Mouse (Mus musculus) embryonic facial prominence, embryonic 13.5 days (tissue): Measurements from ENCODE around the gene Pnmal2. TPM values are rescaled to one million over a fixed set of nuclear protein-coding genes. Genes with fewer than 3 reads are reported as not detected.

Experiments
- ATAC-seq: fragments of 200-750 bp; cut with Nextera tagmentation; 2 replicates; pipeline ENCODE4 v1.8.0; 2017; ENCODE audit warnings: low read depth; ENCODE audit not compliant: insufficient number of reproducible peaks, insufficient read depth, low FRiP score, low TSS enrichment
- H3K27ac ChIP-seq: fragments of 300-500 bp; sonication (generic); 2 replicates; pipeline ENCODE4 v1.5.1; 2015; ENCODE audit warnings: moderate library complexity, mild to moderate bottlenecking, inconsistent platforms
- H3K27me3 ChIP-seq: fragments of 300-500 bp; sonication (generic); 2 replicates; pipeline ENCODE4 v1.6.1; 2015; ENCODE audit warnings: mild to moderate bottlenecking, inconsistent platforms
- H3K36me3 ChIP-seq: fragments of 300-500 bp; sonication (generic); 2 replicates; pipeline ENCODE4 v1.6.1; 2015; ENCODE audit warnings: mild to moderate bottlenecking, inconsistent platforms
- H3K4me1 ChIP-seq: fragments of 300-500 bp; sonication (generic); 2 replicates; pipeline ENCODE4 v1.6.1; 2015; ENCODE audit warnings: inconsistent platforms
- H3K4me2 ChIP-seq: fragments of 300-500 bp; sonication (generic); 2 replicates; pipeline ENCODE4 v1.6.1; 2015; ENCODE audit warnings: moderate library complexity, mild to moderate bottlenecking, inconsistent platforms
- H3K4me3 ChIP-seq: fragments of 300-500 bp; sonication (generic); 2 replicates; pipeline ENCODE4 v1.5.1; 2015; ENCODE audit warnings: mild to moderate bottlenecking, inconsistent platforms
- H3K9ac ChIP-seq: fragments of 300-500 bp; sonication (generic); 2 replicates; pipeline ENCODE4 v1.6.1; 2015; ENCODE audit warnings: mild to moderate bottlenecking, inconsistent platforms
- H3K9me3 ChIP-seq: fragments of 300-500 bp; sonication (generic); 2 replicates; pipeline ENCODE4 v1.6.1; 2016; ENCODE audit warnings: inconsistent platforms
- WGBS: fragments of 180-500 bp; shearing (Covaris S2); methylation state at CpG from one replicate; pipeline ENCODE4 v1.1.7; 2015; ENCODE audit warnings: mixed read lengths; 5-methylcytosine and 5-hydroxymethylcytosine counted together
- polyA plus RNA-seq: library from polyadenylated mRNA; unstranded; fragments of >200 nt; fragmentation: Nextera tagmentation; extraction: Ambion mirVana; gene quantifications from 2 replicates; pipeline ENCODE4 v1.2.1, GENCODE M21; 2015

Gene Pnmal2
- polyA plus RNA-seq, 1 experiment from 2014 or later, result 10.5 TPM

DNA sequence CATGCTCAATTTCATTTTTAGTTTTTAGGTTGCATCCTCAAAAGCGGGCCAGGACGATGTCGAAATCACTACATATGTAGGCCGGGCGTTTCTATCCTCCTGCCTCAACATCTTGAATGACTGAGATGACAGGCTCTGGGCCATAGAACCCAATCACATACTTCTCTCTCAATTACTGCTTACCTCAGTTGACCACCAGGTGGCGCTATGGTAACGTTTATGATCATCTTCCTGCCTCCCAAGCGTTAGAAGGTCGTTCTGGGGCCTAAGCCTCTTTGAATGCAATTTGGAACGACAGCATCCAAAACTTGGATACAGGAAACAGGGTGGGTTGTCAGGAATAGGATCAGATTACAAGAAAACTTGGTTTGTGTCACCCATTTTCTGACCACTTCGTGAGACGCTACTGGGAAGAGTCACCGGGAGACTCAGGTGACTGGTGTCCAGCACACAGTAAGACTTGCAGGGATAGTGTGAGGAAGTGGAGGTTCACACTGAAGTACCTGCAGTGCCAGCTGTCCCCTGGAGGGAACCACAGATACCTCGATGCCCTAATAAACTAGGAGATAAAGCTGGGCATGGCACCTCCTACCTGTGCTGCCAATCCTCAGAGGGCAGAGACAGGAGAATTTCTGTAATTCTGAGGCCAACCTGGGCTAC lies 12.4 kb upstream of the Pnmal2 start:
- Histone ChIP-seq H3K27me3 (no peaks in the 10 kb centered on the region), H3K36me3 (no peaks in the 10 kb centered on the region), H3K4me2 (no peak overlapping the region), H3K4me3 (no peak overlapping the region), H3K9me3 (no peaks in the 10 kb centered on the region), H3K27ac (no peak overlapping the region), H3K4me1 (0 out of 2 replicates have a peak, but pooled peaks cover 3% of the 10 kb centered on the region), H3K9ac (no peak overlapping the region)
- ATAC-seq, result peak; percentile 45; the same call in 1 of the 2 replicates
- WGBS, result 17% methylated on average over 14 of the region's 14 CpGs

DNA sequence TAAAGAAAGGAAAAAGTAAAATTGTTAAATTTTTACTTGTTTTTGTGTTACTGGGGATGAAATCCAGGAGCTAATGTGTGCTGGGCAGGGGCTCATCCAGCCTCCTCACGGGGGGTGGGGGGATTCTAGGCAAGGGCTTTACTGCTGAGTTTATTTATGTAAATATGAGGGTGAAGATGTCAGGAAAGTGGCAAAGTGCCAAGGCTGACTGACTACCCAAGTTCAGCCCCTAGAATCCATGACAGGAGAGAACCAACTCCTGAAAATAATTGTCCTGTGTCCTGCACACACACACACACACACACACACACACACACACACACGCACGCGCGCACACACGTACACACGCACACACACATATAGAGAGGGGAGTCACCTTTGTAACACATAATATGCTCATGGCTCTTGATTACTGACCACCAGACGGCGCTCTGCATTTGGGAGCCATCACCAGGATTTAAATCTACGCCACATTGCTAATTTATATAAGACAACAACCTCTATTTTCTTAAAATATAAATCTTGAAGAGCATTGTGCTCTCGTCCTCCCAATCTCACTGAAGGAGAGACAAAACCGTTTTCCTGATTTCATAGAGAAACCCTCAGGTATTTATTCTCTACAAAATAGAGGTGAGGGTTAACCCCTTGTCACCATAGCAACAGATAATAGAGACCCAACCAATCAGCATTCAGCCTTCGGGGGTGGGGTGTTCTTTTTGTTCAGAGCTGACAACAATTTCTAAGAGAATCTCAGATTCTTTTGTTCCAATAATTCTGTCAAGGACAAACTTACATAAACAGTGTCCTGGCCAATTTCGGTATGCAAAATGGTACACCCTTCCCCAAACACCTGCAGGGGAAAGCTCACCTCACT lies 11.5 kb upstream of the Pnmal2 start:
- WGBS, result 39% methylated on average over 14 of the region's 14 CpGs
- no peaks in the 10 kb centered on the region for H3K36me3 ChIP-seq

GRCm38 (mm10) chr7:16937312-16937711 lies 7.2 kb upstream of the Pnmal2 start:
- Histone ChIP-seq H3K27ac (no peak overlapping the region), H3K4me2 (no peak overlapping the region), H3K4me1 (peaks cover 14% of the 10 kb centered on the region), H3K36me3 (no peaks in the 10 kb centered on the region), H3K9ac (no peak overlapping the region), H3K9me3 (no peaks in the 10 kb centered on the region), H3K27me3 (no peaks in the 10 kb centered on the region), H3K4me3 (no peak overlapping the region)
- 41% methylated on average over 4 of the region's 4 CpGs for WGBS
- no peak for ATAC-seq

More for the DNA sequence above, 11.5 kb upstream of the Pnmal2 start:
- Histone ChIP-seq H3K4me2 (no peak overlapping the region), H3K9me3 (no peaks in the 10 kb centered on the region), H3K9ac (no peak overlapping the region), H3K27ac (no peak overlapping the region), H3K4me1 (0 out of 2 replicates have a peak, but pooled peaks cover 3% of the 10 kb centered on the region), H3K27me3 (no peaks in the 10 kb centered on the region), H3K4me3 (no peak overlapping the region)
- ATAC-seq, result no peak

DNA sequence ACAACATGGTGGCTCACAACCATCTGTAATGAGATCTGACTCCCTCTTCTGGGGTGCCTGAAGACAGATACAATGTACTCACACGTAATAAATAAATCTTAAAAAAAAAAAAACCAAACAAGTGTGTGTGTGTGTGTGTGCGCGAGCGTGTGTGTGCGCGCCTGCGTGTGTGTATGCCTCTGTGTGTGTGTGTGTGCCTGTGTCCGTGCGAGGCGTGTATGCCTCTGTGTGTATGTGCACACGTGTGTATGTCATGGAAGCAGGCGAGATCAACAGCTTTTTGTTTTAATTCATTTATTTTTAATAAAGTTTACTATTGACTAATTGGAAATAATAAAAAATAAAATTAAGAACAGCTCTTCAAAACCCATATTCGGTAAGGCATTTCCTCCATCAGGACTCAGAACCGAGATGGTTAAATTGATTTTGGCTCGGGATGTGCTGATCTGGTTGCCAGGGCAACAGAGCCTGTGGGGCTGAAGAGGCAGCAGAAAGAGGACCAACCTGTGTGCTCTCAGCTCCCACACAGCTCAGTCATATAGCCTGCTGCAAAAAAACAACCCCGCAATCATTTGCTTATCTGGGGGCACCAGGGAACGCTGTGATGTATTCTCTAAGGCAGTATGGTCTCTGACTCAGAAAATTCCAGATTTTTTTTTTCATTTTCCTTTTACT lies 6.2 kb upstream of the Pnmal2 start:
- no peak for ATAC-seq
- Histone ChIP-seq H3K9me3 (no peaks in the 10 kb centered on the region), H3K27me3 (no peaks in the 10 kb centered on the region), H3K4me3 (no peak overlapping the region), H3K4me1 (peaks cover 13% of the 10 kb centered on the region), H3K27ac (no peak overlapping the region), H3K36me3 (no peaks in the 10 kb centered on the region), H3K9ac (no peak overlapping the region), H3K4me2 (no peak overlapping the region)
- 68% methylated on average over 17 of the region's 17 CpGs for WGBS

DNA sequence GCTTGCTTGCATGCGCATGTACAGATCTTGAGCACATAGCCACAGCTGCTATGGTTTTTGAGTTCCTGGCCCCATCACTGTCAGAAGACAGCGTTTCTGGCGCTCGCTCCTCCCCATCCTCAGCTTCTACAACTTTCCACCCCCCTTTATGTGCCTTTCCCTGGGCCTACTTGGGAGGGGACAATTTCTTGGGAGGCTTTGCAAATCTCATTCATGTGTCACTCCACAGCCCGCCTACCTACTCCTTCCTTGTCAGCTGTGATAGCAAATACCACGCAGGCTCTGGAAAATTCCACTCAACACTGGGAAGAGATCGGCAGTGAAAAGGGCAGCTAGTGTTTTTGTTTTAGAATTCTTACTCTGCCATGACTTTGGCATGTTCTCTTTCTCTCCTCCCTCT lies 4.2 kb upstream of the Pnmal2 start:
- Histone ChIP-seq H3K9ac (no peak overlapping the region), H3K4me3 (no peak overlapping the region), H3K4me1 (peaks cover 26% of the 10 kb centered on the region), H3K4me2 (no peak overlapping the region), H3K27ac (peak overlapping the region; percentile 66), H3K27me3 (peaks cover 7% of the 10 kb centered on the region), H3K36me3 (no peaks in the 10 kb centered on the region), H3K9me3 (no peaks in the 10 kb centered on the region)
- 30% methylated on average over 7 of the region's 7 CpGs for WGBS
- ATAC-seq, result no peak

GRCm38 (mm10) chr7:16942861-16943260 lies 1.6 kb upstream of the Pnmal2 start:
- 57% methylated on average over 4 of the region's 4 CpGs for whole genome bisulfite sequencing
- peaks cover 48% of the 10 kb centered on the region for H3K4me1 ChIP-seq
- H3K4me3 ChIP-seq, result no peak overlapping the region

DNA sequence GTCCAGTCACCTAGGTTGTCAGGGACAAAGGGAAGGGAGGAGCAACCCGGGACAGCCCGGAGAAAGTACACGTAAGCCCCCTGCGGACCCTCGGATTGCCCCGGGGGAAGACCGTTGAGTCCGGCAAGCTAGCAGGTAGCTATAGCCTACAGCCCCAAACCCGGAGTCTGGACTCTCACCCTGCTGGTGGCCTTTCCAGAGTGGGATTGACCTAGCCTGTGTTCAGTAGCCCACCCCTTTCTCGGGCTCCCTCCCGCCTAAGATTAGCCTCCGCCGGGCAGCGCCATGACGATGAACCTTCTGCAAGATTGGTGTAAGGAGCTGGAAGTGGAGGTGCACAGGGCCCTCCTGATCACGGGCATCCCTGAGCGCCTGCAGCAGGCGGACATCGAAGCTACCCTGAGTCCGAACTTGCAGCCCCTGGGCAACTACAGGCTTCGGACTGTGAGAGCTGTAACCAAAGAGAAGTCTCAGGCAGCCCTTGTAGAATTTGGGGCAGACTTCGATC lies 380 bp downstream of the Pnmal2 start:
- no peak; the same call in 1 of the 2 replicates for ATAC-seq
- peak overlapping the region; percentile 67 for H3K4me3 ChIP-seq
- no peaks in the 10 kb centered on the region for H3K9me3 ChIP-seq
- H3K4me1 ChIP-seq, result peaks cover 59% of the 10 kb centered on the region
- peak overlapping the region; percentile 84 for H3K9ac ChIP-seq
- H3K4me2 ChIP-seq, result peak overlapping the region; percentile 87
- H3K27me3 ChIP-seq, result peaks cover 52% of the 10 kb centered on the region
- WGBS, result under 1% methylated on average over 22 of the region's 22 CpGs
- H3K36me3 ChIP-seq, result no peaks in the 10 kb centered on the region
- no peak overlapping the region for H3K27ac ChIP-seq

More at GRCm38 (mm10) chr7:16942861-16943260, 1.6 kb upstream of the Pnmal2 start:
- Histone ChIP-seq H3K9ac (no peak overlapping the region), H3K4me2 (no peak overlapping the region), H3K27ac (no peak overlapping the region), H3K36me3 (no peaks in the 10 kb centered on the region), H3K27me3 (peaks cover 32% of the 10 kb centered on the region), H3K9me3 (no peaks in the 10 kb centered on the region)
- ATAC-seq, result no peak

GRCm38 (mm10) chr7:16945419-16945818 lies 937 bp downstream of the Pnmal2 start:
- Histone ChIP-seq H3K4me3 (peak overlapping the region; percentile 67), H3K27me3 (peaks cover 53% of the 10 kb centered on the region), H3K4me1 (peaks cover 59% of the 10 kb centered on the region), H3K9ac (peak overlapping the region; percentile 84), H3K36me3 (no peaks in the 10 kb centered on the region), H3K4me2 (peak overlapping the region; percentile 87), H3K9me3 (no peaks in the 10 kb centered on the region), H3K27ac (no peak overlapping the region)
- no peak for ATAC-seq
- WGBS, result 15% methylated on average over 17 of the region's 17 CpGs

GRCm38 (mm10) chr7:16946441-16947348 lies 2.2 kb downstream of the Pnmal2 start:
- peak overlapping the region; percentile 67 for H3K4me3 ChIP-seq
- WGBS, result 2% methylated on average over 53 of the region's 53 CpGs
- H3K9me3 ChIP-seq, result no peaks in the 10 kb centered on the region
- no peaks in the 10 kb centered on the region for H3K36me3 ChIP-seq
- ATAC-seq, result no peak
- H3K27ac ChIP-seq, result no peak overlapping the region
- peak overlapping the region; percentile 64 for H3K9ac ChIP-seq
- peaks cover 62% of the 10 kb centered on the region for H3K4me1 ChIP-seq
- H3K27me3 ChIP-seq, result peaks cover 53% of the 10 kb centered on the region
- peak overlapping the region; percentile 87 for H3K4me2 ChIP-seq

- Histone ChIP-seq H3K4me2 (peak overlapping the region; percentile 87), H3K4me3 (peak overlapping the region; percentile 67), H3K4me1 (peaks cover 62% of the 10 kb centered on the region), H3K9me3 (no peaks in the 10 kb centered on the region), H3K27ac (no peak overlapping the region), H3K36me3 (no peaks in the 10 kb centered on the region), H3K9ac (no peak overlapping the region; the same call in 1 of the 2 replicates), H3K27me3 (peaks cover 53% of the 10 kb centered on the region)
- WGBS, result 14% methylated on average over 21 of the region's 22 CpGs
- no peak for ATAC-seq
Measured at GRCm38 (mm10) chr7:16947349-16947895, 2.9 kb downstream of the Pnmal2 start.
